Mouse (Mus musculus) MEL (cell line): ENCODE measurements around the gene Cab39l. TPM values are rescaled to one million over a fixed set of nuclear protein-coding genes. Genes with fewer than 3 reads are reported as not detected.

Experiments
- DNase-seq: peaks from one replicate; pipeline ENCODE4 v3.0.0; 2011; ENCODE audit warnings: low read depth, low spot score
- H3K27ac ChIP-seq: 2 replicates; pipeline ENCODE4 v1.5.1; 2012; ENCODE audit warnings: low read depth, mild to moderate bottlenecking, control low read depth, low read length, moderate library complexity; ENCODE audit not compliant: control insufficient read depth
- H3K27me3 ChIP-seq, 2 experiments: fragments of 150-350 bp in 1 of 2; sonication (generic) in 1 of 2; 2 replicates each; pipeline ENCODE4 v1.6.1; 2012; ENCODE audit warnings: low read length in 2 of 2, mild to moderate bottlenecking in 2 of 2, improper control_type of control experiment in 1 of 2, moderate library complexity in 1 of 2; ENCODE audit not compliant: insufficient read depth in 2 of 2, control insufficient read depth in 1 of 2
- H3K36me3 ChIP-seq, 2 experiments: 2 replicates each; pipeline ENCODE4 v1.6.1; 2012 to 2014; ENCODE audit warnings: low read length in 2 of 2, improper control_type of control experiment in 1 of 2, inconsistent platforms in 1 of 2, mild to moderate bottlenecking in 1 of 2; ENCODE audit not compliant: insufficient read depth in 2 of 2, control insufficient read depth in 1 of 2
- H3K4me1 ChIP-seq, 2 experiments: fragments of 150-350 bp in 1 of 2; sonication (generic) in 1 of 2; 2 replicates each; pipeline ENCODE4 v1.6.1; 2012; ENCODE audit warnings: low read length in 2 of 2, improper control_type of control experiment in 1 of 2, mild to moderate bottlenecking in 1 of 2; ENCODE audit not compliant: insufficient read depth in 2 of 2, control insufficient read depth in 1 of 2
- H3K4me3 ChIP-seq, 2 experiments: fragments of 150-350 bp in 1 of 2; sonication (generic) in 1 of 2; 2 replicates each; pipeline ENCODE4 v1.5.1; 2012; ENCODE audit warnings: low read depth in 2 of 2, low read length in 2 of 2, mild to moderate bottlenecking in 2 of 2, moderate library complexity in 2 of 2, control low read depth in 1 of 2, improper control_type of control experiment in 1 of 2; ENCODE audit not compliant: control insufficient read depth in 1 of 2, insufficient read depth in 1 of 2
- H3K79me2 ChIP-seq: 2 replicates; pipeline ENCODE4 v1.6.1; 2012; ENCODE audit warnings: mild to moderate bottlenecking, low read length, moderate library complexity; ENCODE audit not compliant: control insufficient read depth, poor library complexity, insufficient read depth
- H3K9ac ChIP-seq: 2 replicates; pipeline ENCODE4 v1.6.1; 2012; ENCODE audit warnings: low read depth, mild to moderate bottlenecking, control low read depth, low read length, moderate library complexity; ENCODE audit not compliant: control insufficient read depth, poor library complexity, severe bottlenecking
- H3K9me3 ChIP-seq: fragments of 150-350 bp; sonication (generic); replicated peaks from 2 replicates; pipeline ENCODE4 v1.6.1; 2012; ENCODE audit warnings: mild to moderate bottlenecking, low read length, improper control_type of control experiment, moderate library complexity; ENCODE audit not compliant: insufficient read depth
- CHD1 ChIP-seq: IDR thresholded peaks from 2 replicates; pipeline ENCODE4 v1.6.1; 2012; ENCODE audit warnings: low read depth, mild to moderate bottlenecking, inconsistent platforms, low read length, improper control_type of control experiment
- E2F4 ChIP-seq: IDR thresholded peaks from 2 replicates; pipeline ENCODE4 v1.6.1; 2011; ENCODE audit warnings: low read depth, low read length, improper control_type of control experiment, borderline replicate concordance
- ETS1 ChIP-seq: IDR thresholded peaks from 2 replicates; pipeline ENCODE4 v1.6.1; 2012; ENCODE audit warnings: low read depth, mild to moderate bottlenecking, inconsistent platforms, low read length, improper control_type of control experiment, moderate library complexity
- JUND ChIP-seq: IDR thresholded peaks from 2 replicates; pipeline ENCODE4 v1.6.1; 2011; ENCODE audit warnings: low read depth, mild to moderate bottlenecking, improper control_type of control experiment, low read length
- MAFK ChIP-seq: IDR thresholded peaks from 2 replicates; pipeline ENCODE4 v1.6.1; 2011; ENCODE audit warnings: low read depth, mild to moderate bottlenecking, low read length, improper control_type of control experiment, borderline replicate concordance
- MAZ ChIP-seq: IDR thresholded peaks from 2 replicates; pipeline ENCODE4 v1.6.1; 2012; ENCODE audit warnings: low read depth, mild to moderate bottlenecking, inconsistent platforms, low read length, improper control_type of control experiment
- MEF2A ChIP-seq: IDR thresholded peaks from 2 replicates; pipeline ENCODE4 v1.6.1; 2014; ENCODE audit warnings: low read depth, mild to moderate bottlenecking, inconsistent platforms, low read length, improper control_type of control experiment; ENCODE audit not compliant: poor library complexity, insufficient replicate concordance, severe bottlenecking; ENCODE audit errors: extremely low read depth
- MXI1 ChIP-seq: IDR thresholded peaks from 2 replicates; pipeline ENCODE4 v1.6.1; 2011; ENCODE audit warnings: mild to moderate bottlenecking, low read depth, low read length, improper control_type of control experiment
- MYC ChIP-seq: IDR thresholded peaks from 2 replicates; pipeline ENCODE4 v1.6.1; 2011; ENCODE audit warnings: low read depth, mild to moderate bottlenecking, low read length, improper control_type of control experiment, moderate library complexity
- SIN3A ChIP-seq: IDR thresholded peaks from 2 replicates; pipeline ENCODE4 v1.6.1; 2012; ENCODE audit warnings: low read length, improper control_type of control experiment, inconsistent platforms
- SMC3 ChIP-seq: IDR thresholded peaks from 2 replicates; pipeline ENCODE4 v1.6.1; 2011; ENCODE audit warnings: low read depth, low read length, improper control_type of control experiment
- USF2 ChIP-seq, 2 experiments: IDR thresholded peaks; 2 replicates each; pipeline ENCODE4 v1.6.1; 2011 to 2012; ENCODE audit warnings: improper control_type of control experiment in 2 of 2, low read length in 2 of 2, borderline replicate concordance in 1 of 2, inconsistent platforms in 1 of 2, low read depth in 1 of 2, mild to moderate bottlenecking in 1 of 2; ENCODE audit not compliant: insufficient read depth in 1 of 2
- ZMIZ1 ChIP-seq: IDR thresholded peaks from 2 replicates; pipeline ENCODE4 v1.6.1; 2012; ENCODE audit warnings: low read depth, mild to moderate bottlenecking, inconsistent platforms, low read length, improper control_type of control experiment, moderate library complexity
- polyA plus RNA-seq, 2 experiments: library from polyadenylated mRNA; stranded (reverse) in 1 of 2; unstranded in 1 of 2; fragments of >175 nt in 1 of 2; fragments of >200 nt in 1 of 2; gene quantifications; 2 replicates each; pipeline versions ENCODE4 v1.2.1 to v1.2.4; 2012; ENCODE audit warnings: low replicate concordance in 2 of 2, low read depth in 1 of 2; ENCODE audit not compliant: insufficient read length in 2 of 2, insufficient read depth in 1 of 2, missing spikeins in 1 of 2
- total RNA-seq: library from RNA; depleted of rRNA; stranded (reverse); fragments of 300-350 nt; gene quantifications from 2 replicates; pipeline ENCODE4 v1.2.3, GENCODE M21; 2012

Gene Cab39l
- total and polyA plus RNA-seq, 3 experiments: 24.2 to 34.0 TPM; not detected in 1

DNA sequence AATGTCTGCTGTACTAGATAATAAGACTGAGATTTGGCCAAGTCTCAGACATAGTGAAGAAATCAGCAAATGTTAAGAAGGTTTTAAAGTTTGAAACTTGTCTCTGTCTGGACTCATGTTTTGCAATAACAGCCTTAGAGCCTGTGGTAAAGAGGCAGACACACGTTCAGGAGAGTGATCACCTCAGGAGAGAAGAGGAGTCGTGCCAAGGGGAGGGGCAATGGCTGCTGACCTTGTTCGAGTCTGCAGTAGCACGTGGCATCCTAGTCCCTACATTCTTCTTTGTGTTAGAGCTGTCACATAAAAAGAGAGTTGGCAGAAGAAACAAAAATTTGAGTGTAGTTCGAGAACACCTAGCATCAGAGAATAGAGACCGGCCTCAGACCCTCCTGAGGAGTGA is 100.0 kb downstream of the Cab39l start:
- H3K79me2 ChIP-seq: no peaks in the 10 kb centered on the region
- H3K9ac ChIP-seq: no peak overlapping the region
- no peaks in the 10 kb centered on the region for H3K9me3 ChIP-seq
- H3K4me1 ChIP-seq: no peaks in the 10 kb centered on the region
- no peak overlapping the region for H3K27ac ChIP-seq
- TF ChIP-seq E2F4 (no peak), JUND (no peak), MAZ (no peak), SMC3 (no peak), ETS1 (no peak), MAFK (no peak), USF2 (IDR thresholded peaks at IDR 0.05; ENCODE audit: borderline replicate concordance in 1 of 2, insufficient read depth in 1 of 2, low read depth in 1 of 2, low read length in 2 of 2) (no peak), CHD1 (no peak)
- no peaks in the 10 kb centered on the region; a peak in 1 of 4 replicates for H3K36me3 ChIP-seq
- no peak for DNase-seq
- H3K4me3 ChIP-seq: no peak overlapping the region
- H3K27me3 ChIP-seq: no peaks in the 10 kb centered on the region

DNA sequence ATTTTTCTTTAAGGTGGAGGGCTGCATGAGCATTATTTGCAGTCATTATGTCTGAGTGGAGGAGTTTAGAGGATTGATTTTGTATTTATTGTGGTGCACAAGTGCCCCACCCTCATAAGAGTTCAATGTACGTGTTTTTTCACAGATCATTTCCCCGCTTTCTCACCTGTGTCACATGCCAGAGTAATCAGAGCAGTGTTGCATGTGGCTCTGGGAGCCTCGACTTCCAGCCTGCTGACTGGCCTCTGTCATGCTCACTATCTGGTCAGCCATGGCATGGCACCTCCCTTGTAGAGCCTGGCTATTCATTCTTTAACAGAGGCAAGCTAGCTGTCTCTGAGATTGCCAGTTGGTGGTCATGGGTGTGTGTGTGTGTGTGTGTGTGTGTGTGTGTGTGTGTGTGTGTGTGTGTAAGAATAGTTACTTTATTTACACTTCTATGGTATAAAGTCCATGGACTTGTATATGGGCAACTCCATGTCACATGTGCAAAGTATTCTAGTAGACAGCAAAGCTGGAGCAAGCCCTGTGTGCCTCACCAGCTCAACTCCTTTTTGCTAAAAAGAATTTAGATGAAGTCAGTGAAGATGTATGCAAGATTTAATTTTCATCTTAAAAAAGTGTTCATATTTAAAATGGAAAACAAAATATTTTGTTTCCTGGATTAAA is 102.5 kb downstream of the Cab39l start:
- Histone ChIP-seq H3K27me3 (no peaks in the 10 kb centered on the region), H3K36me3 (no peaks in the 10 kb centered on the region; a peak in 1 of 4 replicates), H3K27ac (no peak overlapping the region), H3K9me3 (no peaks in the 10 kb centered on the region), H3K4me1 (no peaks in the 10 kb centered on the region), H3K4me3 (no peak overlapping the region), H3K79me2 (no peaks in the 10 kb centered on the region), H3K9ac (no peak overlapping the region)
- no peak for TF ChIP-seq SMC3
- TF ChIP-seq SIN3A: no peak
- no peak for TF ChIP-seq MXI1
- TF ChIP-seq MYC: no peak
- no peak for TF ChIP-seq MEF2A
- DNase-seq: no peak

GRCm38 (mm10) chr14:59543956-59544355 is 103.2 kb downstream of the Cab39l start:
- H3K79me2 ChIP-seq: no peaks in the 10 kb centered on the region
- H3K9ac ChIP-seq: no peak overlapping the region
- no peak overlapping the region for H3K27ac ChIP-seq
- H3K27me3 ChIP-seq: no peaks in the 10 kb centered on the region
- DNase-seq: no peak
- no peaks in the 10 kb centered on the region for H3K9me3 ChIP-seq
- no peaks in the 10 kb centered on the region for H3K4me1 ChIP-seq
- TF ChIP-seq ZMIZ1: no peak
- no peaks in the 10 kb centered on the region; a peak in 1 of 4 replicates for H3K36me3 ChIP-seq
- no peak overlapping the region for H3K4me3 ChIP-seq
